Mouse (Mus musculus) adrenal gland, adult (tissue): Measurements from ENCODE around the gene Mbl2.
A peak's percentile ranks its signal among the peaks of the same experiment; 100 is the strongest.
"Not testable (repeated sequence)": the region's sequence is repeated elsewhere in the genome, so short reads cannot be mapped to it uniquely, and the experiment has no call there.

Experiments
- DNase-seq, 2 experiments: peaks; one replicate each; pipeline ENCODE4 v3.0.0; 2022 to 2023; ENCODE audit warnings: low spot score in 1 of 2; ENCODE audit not compliant: inconsistent age in 2 of 2

The Mbl2 gene

GRCm38 (mm10) chr19:30232691-30233090, at the start of gene Mbl2:
Mbl2 (plus strand) TSS chr19:30232942.
- no peak for DNase-seq

DNA sequence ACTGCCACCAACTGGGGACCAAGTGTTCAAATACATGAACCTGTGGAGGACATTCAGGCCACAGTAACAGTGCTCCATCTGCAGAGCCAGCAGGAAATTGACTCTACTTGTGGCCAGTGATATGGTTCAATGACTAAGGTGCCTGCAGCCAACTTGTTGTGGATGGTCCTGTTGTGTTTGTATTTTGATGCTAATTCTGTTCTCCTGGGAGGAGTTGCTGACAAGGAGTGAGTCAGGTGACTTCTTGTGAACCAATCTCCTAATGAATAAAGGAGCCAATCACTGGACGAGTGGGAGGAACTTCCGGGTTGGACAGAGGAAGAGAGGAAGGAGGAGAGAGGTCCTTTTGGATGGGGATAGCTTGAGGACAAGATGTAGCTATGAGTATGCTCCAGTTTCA, 47.2 kb upstream of the Mbl2 start:
- DNase-seq = no peak

- DNase-seq = peak in 1 of 2 experiments; percentile 66
These were observed 45.5 kb upstream of the Mbl2 start for GRCm38 (mm10) chr19:30187232-30187631.

DNA sequence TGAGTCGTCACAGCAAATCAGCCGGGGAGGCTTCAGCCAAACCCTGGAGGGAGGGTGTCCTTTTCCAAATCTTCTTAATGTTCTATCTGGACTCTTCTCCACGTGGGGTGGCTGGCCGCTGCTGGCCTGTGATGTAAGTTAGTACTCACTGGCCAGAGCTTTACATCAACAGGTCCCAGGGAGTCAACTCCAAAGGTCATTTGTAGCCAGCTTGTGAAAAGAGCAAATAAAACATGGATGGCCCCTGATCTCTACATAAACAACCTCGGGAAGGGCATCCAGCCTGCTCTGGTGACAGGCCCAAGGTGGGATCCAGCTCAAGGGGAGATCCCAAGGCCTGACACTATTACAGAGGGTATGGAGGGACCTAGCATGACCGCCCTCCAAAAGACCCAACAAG, 37.7 kb upstream of the Mbl2 start:
- DNase-seq = no peak

GRCm38 (mm10) chr19:30202177-30202576, 30.6 kb upstream of the Mbl2 start:
- DNase-seq = no peak

GRCm38 (mm10) chr19:30205159-30205816, 27.5 kb upstream of the Mbl2 start:
- DNase-seq = peak in 1 of 2 experiments; percentile 67

DNA sequence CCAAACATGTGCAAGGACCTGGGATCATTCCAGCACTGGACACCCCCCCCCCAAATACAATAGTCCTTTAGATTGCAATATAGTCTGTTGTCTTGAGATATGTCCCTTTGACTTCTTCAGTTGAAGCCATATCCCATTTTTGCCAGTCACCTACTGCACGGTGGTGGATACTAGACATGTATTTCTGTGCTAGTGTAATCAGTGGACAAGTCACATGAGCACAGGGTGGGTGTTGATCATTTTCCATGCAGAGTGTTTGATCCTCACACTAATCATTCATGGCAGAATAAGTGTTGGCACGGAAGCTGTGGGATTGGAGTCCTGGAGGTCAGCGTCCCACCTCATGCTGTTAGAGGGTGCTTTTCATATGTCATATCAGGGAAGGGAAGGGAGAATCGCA, 26.9 kb upstream of the Mbl2 start:
- no peak for DNase-seq

DNA sequence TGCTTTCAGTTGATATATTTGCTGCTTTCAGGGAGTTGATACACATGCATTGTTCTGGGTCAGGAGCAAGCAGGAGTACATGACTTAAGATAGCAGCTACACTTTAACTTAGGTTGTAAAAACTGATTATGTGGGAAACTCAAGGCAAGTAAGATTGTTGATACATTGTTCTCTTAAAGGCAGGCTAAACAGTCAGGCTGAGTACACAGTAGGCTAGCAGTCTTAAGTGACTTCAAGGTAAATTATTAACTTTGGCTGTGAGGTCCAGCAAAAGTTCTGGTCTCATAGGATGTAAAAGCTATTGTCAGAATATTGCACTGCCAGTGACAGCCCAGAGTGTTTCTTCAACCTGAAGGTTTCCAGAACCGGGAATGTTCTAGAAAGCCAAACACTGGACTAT, 25.8 kb upstream of the Mbl2 start:
- DNase-seq = no peak

DNA sequence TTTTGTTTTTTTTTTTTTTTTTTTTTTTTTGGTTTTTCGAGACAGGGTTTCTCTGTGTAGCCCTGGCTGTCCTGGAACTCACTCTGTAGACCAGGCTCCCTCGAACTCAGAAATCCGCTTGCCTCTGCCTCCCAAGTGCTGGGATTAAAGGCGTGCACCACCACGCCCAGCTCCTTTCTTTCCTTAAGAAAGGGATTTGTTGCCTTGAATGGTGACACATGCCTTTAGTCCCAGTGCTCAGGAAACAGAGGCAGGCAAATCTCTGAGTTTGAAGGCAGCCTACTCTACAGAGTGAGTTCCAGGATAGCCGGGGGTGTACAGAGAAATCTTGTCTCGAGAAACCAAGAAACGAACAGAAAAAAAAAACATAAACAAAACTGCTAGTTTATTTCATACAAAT, 23.7 kb upstream of the Mbl2 start:
- DNase-seq = not testable (repeated sequence)

GRCm38 (mm10) chr19:30214026-30214425, 18.7 kb upstream of the Mbl2 start:
- DNase-seq = no peak

GRCm38 (mm10) chr19:30215736-30216135, 17.0 kb upstream of the Mbl2 start:
- DNase-seq = not testable (repeated sequence)

DNA sequence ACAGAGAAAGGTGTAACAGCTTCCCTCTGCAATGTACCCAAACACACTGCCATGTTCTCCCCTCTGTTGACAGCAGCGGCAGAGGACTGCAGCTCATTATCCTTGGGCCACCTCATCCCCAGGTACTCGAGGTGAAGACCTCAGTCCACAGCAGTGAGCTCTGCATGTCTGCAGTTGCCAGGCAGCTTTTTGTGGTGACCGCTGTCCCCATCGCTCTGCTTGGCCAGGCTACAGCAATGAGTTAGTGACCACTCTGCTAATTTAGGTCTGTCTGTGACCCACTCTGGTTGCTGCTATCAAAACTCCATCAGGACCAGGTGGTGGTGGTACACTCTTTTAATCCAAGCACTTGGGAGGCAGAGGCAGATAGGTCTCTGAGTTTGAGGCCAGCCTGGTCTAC, 16.6 kb upstream of the Mbl2 start:
- DNase-seq = no peak

DNA sequence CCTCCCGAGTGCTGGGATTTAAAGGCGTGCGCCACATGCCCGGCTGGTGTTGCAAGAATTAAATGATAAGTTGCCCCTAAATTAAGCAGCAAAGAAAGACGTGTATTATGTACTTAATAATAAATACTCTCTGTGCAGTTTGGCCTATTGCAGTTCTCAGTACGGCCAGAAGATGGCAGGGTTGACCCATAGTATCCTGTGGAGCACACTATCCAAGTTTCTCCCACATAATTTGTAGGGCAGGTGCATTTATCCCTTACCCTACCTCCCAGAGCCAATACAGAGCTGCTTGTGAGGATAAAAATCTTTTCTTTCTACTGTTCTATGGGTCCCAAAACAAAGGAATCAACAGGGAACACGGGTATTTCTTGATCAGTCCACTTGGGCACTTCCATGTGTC, 15.4 kb upstream of the Mbl2 start:
- DNase-seq = peak; percentile 16 to 75

- DNase-seq = not testable (repeated sequence)
These were observed 10.1 kb upstream of the Mbl2 start for GRCm38 (mm10) chr19:30222593-30222992.

DNA sequence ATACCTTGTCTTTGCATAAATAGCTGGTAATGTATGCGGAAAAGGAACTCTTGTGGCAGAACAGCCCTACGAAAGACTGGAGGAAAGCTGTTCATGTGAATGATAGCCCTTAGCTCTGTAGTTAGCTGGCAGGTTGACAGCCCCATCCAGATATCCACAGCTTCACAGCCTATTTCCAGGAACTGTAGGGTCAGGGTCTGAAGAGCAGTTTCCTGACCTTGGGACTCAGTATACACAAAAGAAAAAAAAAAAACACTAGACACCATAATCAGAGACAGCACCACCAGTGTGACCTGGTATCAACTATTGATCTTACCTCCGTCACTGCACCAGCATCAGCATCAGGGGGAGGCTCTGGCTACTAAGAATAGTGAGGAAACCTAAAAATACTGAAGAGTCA, 3.3 kb upstream of the Mbl2 start:
- DNase-seq = no peak

DNA sequence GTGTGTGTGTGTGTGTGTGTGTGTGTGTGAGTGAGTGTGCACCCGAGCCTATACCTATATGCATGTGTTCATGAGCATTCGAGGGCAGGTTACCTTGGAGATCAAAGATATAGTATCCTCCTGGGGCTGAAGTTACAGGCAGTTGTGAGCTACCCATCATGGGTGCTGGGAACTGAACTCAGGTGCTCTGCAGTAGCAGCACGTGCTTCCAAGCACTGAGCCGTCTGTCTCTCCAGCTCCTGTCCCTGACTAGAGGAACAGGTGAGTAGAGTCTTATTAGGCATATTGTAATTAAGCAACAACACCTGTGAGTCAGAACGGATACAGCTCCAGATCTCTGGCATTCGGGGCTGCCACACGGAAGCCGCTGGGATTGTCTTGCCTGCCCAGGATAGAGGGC, 1.7 kb downstream of the Mbl2 start:
- DNase-seq = no peak

- peak; percentile 4 to 24 for DNase-seq
These were observed 14.6 kb downstream of the Mbl2 start for GRCm38 (mm10) chr19:30247359-30247758.

- DNase-seq = peak; percentile 50 to 84
These were observed 16.1 kb downstream of the Mbl2 start for GRCm38 (mm10) chr19:30248822-30249221.

DNA sequence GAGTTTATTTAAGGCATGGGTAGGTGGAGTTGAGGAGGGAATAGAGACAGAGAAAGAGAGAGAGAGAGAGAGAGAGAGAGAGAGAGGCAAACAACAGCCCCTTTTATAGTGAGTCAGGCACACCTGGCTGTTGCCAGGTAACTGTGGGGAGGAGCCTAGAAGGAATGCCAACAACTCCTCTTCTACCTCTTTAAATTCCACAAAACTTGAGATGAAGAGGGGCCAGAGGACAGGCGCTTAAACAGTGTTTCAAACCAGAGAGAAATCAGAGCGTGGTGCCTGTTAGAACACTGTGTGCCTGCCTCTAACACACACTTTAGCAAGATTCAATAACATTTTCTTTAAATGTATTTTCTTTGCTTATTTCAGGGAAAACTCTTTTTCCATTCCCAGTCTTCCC, 19.5 kb downstream of the Mbl2 start:
- no peak for DNase-seq

DNA sequence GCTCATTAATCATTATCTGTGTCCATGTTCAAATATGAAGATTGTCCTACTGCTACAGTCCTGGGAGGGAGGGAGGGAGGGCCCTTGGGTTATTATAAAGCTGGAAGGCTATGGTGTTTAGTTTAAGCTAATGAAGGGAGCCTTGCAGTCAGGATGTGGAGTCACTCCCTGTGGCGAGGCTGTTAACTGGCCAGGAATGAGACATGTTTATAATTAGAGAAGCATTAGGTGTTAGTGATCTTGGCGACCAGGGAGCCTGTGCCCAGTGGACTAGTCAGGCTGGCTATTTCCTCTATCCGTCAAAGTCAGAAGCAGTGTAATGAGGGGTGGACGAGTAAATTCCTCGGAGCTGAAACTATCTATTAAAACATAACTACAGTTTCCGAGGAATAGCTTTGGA, 23.6 kb downstream of the Mbl2 start:
- DNase-seq = no peak

GRCm38 (mm10) chr19:30281125-30281524, 48.4 kb downstream of the Mbl2 start:
- peak in 1 of 2 experiments; percentile 17 for DNase-seq

DNA sequence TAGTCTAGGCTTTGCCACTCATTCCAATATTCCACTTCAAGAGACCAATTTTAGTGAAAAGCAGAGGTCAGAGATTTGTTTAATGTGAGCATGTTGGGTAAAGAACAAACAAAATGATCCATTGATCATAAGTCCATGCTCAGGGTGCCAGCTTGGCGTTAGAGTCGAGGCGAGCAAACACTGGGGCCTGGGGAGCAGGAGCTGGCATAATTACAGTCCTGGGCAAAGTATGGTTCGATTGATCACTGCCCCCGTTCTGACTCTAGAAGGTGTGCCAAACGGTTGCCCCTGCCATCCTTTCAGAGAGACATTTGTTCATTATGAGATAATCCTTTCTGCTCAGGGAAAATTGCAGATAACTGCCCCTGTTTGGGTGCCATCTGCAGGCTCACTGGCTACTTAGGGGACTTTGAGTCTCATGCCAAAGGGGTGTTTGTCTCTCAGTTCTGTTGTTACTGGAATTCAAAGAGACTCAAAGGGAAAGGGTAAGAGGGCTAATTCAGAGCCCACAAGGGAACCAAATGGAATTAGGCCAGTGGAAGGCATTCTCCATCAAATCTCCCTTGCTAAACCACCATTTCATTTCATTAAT, 55.3 kb downstream of the Mbl2 start:
- no peak for DNase-seq
